Mouse (Mus musculus): ENCODE data around the gene Gm765.

Gm765 gene

DNA sequence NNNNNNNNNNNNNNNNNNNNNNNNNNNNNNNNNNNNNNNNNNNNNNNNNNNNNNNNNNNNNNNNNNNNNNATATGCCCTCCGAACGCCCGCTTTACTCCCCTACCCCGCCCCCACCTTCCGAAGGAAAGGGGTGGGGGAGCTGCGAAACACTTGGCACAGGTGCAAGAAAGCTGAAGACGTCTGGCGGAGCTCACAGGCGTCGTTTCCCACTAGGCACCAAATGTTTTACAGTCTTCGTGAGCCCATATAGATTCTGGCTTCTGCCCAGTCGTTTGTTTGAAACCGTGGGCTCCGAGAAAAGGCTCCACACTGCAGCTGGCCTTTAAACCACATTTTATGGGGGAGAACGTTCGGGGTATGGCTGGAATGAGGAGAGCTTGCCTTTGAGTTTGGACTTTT is 120.6 kb downstream of the Gm765 start:
- no peak for DNase-seq (ENCODE audit: low spot score in 2 of 2)

DNA sequence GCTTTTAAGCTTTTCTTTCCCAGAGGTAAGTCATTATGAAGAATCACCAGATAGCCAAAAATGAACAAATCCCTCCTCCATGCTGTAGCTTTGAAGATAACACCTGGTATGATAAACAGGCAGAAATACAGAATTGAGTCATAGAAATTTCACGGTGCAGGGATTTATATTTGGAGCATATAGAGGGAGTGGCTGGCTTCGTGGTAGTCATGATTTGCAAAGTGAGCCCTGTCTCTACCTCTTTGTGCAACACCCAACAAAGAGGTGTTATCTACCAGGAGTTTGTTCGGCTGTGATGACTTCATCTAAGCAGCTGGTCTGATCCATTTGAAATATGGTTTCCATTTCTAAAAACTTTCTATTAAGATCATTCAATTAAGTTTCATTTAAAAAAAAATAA is 130.3 kb downstream of the Gm765 start:
- DNase-seq (ENCODE audit: low spot score in 2 of 2): no peak

DNA sequence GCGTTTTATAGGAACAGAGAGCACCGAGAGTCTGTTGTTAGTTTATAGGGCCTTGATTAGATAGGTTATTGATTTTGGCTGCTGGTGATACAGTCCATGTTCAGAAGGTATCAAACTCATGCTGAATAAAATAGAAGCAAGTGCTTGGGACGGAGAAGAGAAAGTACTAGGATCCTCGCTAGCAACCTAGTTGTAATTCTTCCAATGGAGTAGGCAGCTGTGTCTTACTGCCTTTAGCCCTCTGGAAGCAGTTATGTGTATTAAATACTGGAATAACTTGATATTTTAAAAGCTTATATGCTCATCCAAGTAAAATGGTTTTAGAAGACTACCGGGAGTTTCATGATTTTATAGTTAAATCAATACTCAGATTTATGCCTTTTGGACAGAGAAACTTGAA is 132.3 kb downstream of the Gm765 start:
- no peak for DNase-seq (ENCODE audit: low spot score in 2 of 2)

DNA sequence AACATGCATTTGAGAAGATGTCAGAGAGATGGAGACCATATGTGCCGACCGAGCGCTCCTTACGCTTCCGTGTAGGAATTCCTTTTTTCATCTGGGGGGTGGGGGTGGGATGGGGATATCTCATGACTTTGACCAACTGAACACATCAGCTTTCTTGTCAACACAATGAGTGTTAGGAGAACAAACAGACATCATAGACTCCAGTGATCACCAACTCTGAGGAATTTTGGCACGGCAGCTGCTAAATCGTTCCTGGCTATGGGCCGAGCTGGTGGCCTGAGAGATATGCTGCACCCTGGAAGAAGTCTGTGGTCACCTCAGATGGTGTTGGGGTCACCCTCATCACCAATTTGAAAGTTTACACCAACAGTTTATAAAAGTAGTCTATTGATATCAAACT is 134.5 kb downstream of the Gm765 start:
- no peak for DNase-seq (ENCODE audit: low spot score in 2 of 2)

DNA sequence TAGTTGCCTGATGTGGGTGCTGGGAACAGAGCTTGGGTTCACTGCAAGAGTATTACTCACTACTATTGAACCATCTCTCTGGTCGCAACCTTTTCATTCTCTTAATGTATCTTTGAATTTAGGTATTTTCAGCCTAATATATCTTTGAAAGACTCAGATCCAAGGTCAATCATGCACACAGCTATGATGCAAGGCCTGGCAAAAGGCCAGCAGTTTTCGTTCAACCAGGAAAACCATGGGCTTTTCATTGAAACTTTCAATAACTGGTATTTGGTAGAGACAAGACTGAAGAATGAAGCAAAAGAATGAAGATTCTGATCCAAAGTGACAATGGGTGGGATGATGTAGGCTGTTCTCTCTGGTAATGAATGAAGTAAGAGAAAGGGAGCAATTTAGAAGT is 143.8 kb downstream of the Gm765 start:
- no peak for DNase-seq (ENCODE audit: low spot score in 2 of 2)

DNA sequence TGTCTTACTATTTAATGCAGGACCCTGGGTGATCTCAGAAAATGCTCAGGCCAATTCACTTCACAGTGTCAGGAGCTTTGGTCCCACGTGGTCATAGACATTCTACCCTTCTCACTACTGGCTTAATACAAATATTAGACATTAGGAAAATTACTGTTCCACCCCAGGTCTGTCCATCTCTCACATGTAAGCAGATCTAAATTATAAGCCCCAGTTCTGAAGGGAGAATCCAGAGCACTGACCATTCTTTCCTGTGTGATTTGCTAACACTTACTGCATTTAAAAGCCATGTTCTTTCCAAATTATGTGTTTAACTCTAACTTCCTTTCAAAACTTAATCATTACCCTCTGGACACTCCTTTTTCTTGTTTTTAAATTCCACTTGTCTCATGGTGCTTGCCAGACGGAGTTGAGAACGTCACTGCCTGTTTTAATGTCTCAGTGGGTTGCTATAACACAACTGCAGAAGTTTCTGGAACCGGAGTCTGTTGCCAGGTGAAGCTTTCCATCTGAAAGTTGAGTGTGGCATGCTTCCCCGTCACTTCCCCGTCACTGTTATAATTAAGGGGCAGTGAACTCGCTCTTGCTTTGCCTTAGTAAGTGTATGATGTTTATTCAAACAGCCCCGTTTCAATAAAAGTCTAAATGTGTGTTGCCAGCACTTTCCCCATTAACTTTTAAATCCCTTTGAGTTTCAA is 151.7 kb downstream of the Gm765 start:
- no peak for DNase-seq (ENCODE audit: low spot score in 2 of 2)

Measured in spleen, postnatal 10 days (tissue).